Mouse (Mus musculus): ENCODE data around the gene Zdhhc19. TPM values are rescaled to one million over a fixed set of nuclear protein-coding genes. Genes with fewer than 3 reads are reported as not detected.

Gene Zdhhc19
- polyA plus RNA-seq, 1 experiment from 2014 or later, result not detected

DNA sequence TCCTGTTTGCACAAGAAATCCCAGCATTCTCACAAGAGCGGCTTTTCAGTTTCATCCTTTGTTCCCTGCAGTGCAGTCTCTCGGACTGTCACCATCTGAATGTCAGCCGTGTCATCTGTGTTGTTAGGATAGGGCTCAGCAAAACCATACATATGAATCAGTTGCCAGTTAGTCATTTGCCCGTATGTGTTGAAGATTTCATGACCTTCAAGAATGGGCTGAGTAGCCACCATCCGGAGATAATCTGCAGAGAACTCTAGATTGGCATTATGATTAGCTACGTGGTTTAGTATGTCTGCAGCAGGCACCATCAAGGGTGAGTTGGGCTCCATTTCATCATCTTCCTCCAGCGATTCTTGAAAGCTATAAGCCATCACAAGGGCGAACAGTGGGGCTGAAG, 95.5 kb downstream of the Zdhhc19 start:
- DNase-seq (ENCODE audit: low spot score, missing footprints) (peak; percentile 78), ATAC-seq (ENCODE audit: low FRiP score) (no peak)
- Histone ChIP-seq H3K27me3 (ENCODE audit: control insufficient read depth, insufficient read depth, low read length) (no peaks in the 10 kb centered on the region), H3K27ac (ENCODE audit: low read depth, low read length) (no peak overlapping the region), H3K4me1 (ENCODE audit: control insufficient read depth, insufficient read depth, low read length) (no peaks in the 10 kb centered on the region; the same call in 1 of the 2 replicates), H3K4me3 (ENCODE audit: low read depth, low read length) (no peak overlapping the region), H3K36me3 (ENCODE audit: control insufficient read depth, insufficient read depth, low read length) (no peaks in the 10 kb centered on the region), H3K4me2 (no peak overlapping the region), H3K9ac (ENCODE audit: low read length) (no peak overlapping the region), H3K9me3 (ENCODE audit: control insufficient read depth, low read length) (no peaks in the 10 kb centered on the region)
- WGBS, result 72% methylated on average over 8 of the region's 8 CpGs

GRCm38 (mm10) chr16:32593283-32593805, 97.3 kb downstream of the Zdhhc19 start:
- no peaks in the 10 kb centered on the region for H3K36me3 ChIP-seq (ENCODE audit: control insufficient read depth, insufficient read depth, low read length)
- peak; percentile 56 for DNase-seq (ENCODE audit: low spot score, missing footprints)
- WGBS, result 94% methylated on average over 5 of the region's 5 CpGs
- H3K4me1 ChIP-seq (ENCODE audit: control insufficient read depth, insufficient read depth, low read length), result no peaks in the 10 kb centered on the region; the same call in 1 of the 2 replicates
- no peak overlapping the region for H3K4me2 ChIP-seq
- no peaks in the 10 kb centered on the region for H3K27me3 ChIP-seq (ENCODE audit: control insufficient read depth, insufficient read depth, low read length)
- H3K9me3 ChIP-seq (ENCODE audit: control insufficient read depth, low read length), result no peaks in the 10 kb centered on the region
- no peak overlapping the region for H3K9ac ChIP-seq (ENCODE audit: low read length)
- no peak overlapping the region for H3K4me3 ChIP-seq (ENCODE audit: low read depth, low read length)
- ATAC-seq (ENCODE audit: low FRiP score), result no peak
- H3K27ac ChIP-seq (ENCODE audit: low read depth, low read length), result no peak overlapping the region

GRCm38 (mm10) chr16:32593916-32594315, 97.9 kb downstream of the Zdhhc19 start:
- H3K4me1 ChIP-seq (ENCODE audit: control insufficient read depth, insufficient read depth, low read length), result no peaks in the 10 kb centered on the region; the same call in 1 of the 2 replicates
- 86% methylated on average over 5 of the region's 5 CpGs for WGBS
- ATAC-seq (ENCODE audit: low FRiP score) (no peak), DNase-seq (ENCODE audit: low spot score, missing footprints) (peak; percentile 69)
- no peak overlapping the region for H3K27ac ChIP-seq (ENCODE audit: low read depth, low read length)
- no peaks in the 10 kb centered on the region for H3K36me3 ChIP-seq (ENCODE audit: control insufficient read depth, insufficient read depth, low read length)
- H3K4me3 ChIP-seq (ENCODE audit: low read depth, low read length), result no peak overlapping the region
- H3K9me3 ChIP-seq (ENCODE audit: control insufficient read depth, low read length), result no peaks in the 10 kb centered on the region
- no peaks in the 10 kb centered on the region for H3K27me3 ChIP-seq (ENCODE audit: control insufficient read depth, insufficient read depth, low read length)
- no peak overlapping the region for H3K4me2 ChIP-seq
- no peak overlapping the region for H3K9ac ChIP-seq (ENCODE audit: low read length)

DNA sequence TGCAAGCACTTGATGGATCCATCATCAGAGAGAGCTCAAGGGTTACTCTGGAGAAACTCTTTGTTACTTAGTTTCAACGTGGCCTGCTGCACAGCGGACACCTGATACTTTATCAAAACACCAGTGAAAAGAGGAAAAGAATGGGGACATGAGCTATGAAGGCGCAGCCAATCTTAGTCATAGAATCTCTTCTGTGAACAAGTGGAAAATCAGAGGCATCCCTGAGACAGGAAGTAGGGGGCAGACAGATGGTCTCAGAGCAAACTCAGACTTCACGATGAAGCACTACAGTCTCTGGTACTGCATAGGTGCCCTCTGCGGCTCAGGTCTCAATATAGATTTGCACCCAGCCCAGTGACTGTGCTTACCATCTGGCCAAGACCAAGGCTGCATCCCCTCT, 98.6 kb downstream of the Zdhhc19 start:
- WGBS, result 83% methylated on average over 5 of the region's 5 CpGs
- ATAC-seq (ENCODE audit: low FRiP score) (no peak), DNase-seq (ENCODE audit: low spot score, missing footprints) (peak; percentile 2)
- Histone ChIP-seq H3K27me3 (ENCODE audit: control insufficient read depth, insufficient read depth, low read length) (no peaks in the 10 kb centered on the region), H3K4me2 (no peak overlapping the region), H3K9ac (ENCODE audit: low read length) (no peak overlapping the region), H3K27ac (ENCODE audit: low read depth, low read length) (no peak overlapping the region), H3K9me3 (ENCODE audit: control insufficient read depth, low read length) (no peaks in the 10 kb centered on the region), H3K4me1 (ENCODE audit: control insufficient read depth, insufficient read depth, low read length) (no peaks in the 10 kb centered on the region; the same call in 1 of the 2 replicates), H3K36me3 (ENCODE audit: control insufficient read depth, insufficient read depth, low read length) (no peaks in the 10 kb centered on the region), H3K4me3 (ENCODE audit: low read depth, low read length) (no peak overlapping the region)

GRCm38 (mm10) chr16:32595142-32595855, 99.2 kb downstream of the Zdhhc19 start:
- no peaks in the 10 kb centered on the region for H3K36me3 ChIP-seq (ENCODE audit: control insufficient read depth, insufficient read depth, low read length)
- no peak overlapping the region for H3K9ac ChIP-seq (ENCODE audit: low read length)
- no peak overlapping the region for H3K4me3 ChIP-seq (ENCODE audit: low read depth, low read length)
- H3K27ac ChIP-seq (ENCODE audit: low read depth, low read length), result no peak overlapping the region
- 89% methylated on average over 10 of the region's 10 CpGs for WGBS
- no peaks in the 10 kb centered on the region for H3K27me3 ChIP-seq (ENCODE audit: control insufficient read depth, insufficient read depth, low read length)
- no peaks in the 10 kb centered on the region; the same call in 1 of the 2 replicates for H3K4me1 ChIP-seq (ENCODE audit: control insufficient read depth, insufficient read depth, low read length)
- peak; percentile 56 for DNase-seq (ENCODE audit: low spot score, missing footprints)
- no peak for ATAC-seq (ENCODE audit: low FRiP score)
- H3K4me2 ChIP-seq, result no peak overlapping the region
- no peaks in the 10 kb centered on the region for H3K9me3 ChIP-seq (ENCODE audit: control insufficient read depth, low read length)

DNA sequence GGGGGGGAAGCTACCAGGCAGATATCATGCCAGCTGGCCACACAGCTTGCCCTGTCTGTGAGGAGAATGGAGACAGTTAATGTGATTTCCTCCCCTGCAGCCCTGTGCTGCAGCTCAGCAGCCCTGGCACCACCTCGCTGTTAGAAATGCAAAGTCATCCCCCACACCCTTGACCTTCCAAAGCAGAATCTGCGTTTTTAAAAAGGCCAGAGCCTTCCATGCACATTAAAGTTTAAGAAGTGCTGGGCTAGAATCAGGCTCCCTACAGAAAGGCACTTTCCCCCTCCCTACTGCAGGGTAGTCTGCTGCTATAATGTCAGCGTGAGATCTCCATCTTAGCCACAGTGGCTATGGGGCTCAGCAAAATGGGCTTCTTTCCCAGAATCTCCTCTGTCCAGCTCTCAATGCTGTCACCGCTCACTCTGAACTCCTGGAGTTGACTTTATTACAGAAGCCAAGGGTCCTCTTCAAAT, 101.9 kb downstream of the Zdhhc19 start:
- 42% methylated on average over 4 of the region's 4 CpGs for WGBS
- Histone ChIP-seq H3K27me3 (ENCODE audit: control insufficient read depth, insufficient read depth, low read length) (no peaks in the 10 kb centered on the region), H3K9ac (ENCODE audit: low read length) (no peak overlapping the region), H3K9me3 (ENCODE audit: control insufficient read depth, low read length) (no peaks in the 10 kb centered on the region), H3K4me2 (no peak overlapping the region), H3K36me3 (ENCODE audit: control insufficient read depth, insufficient read depth, low read length) (no peaks in the 10 kb centered on the region), H3K27ac (ENCODE audit: low read depth, low read length) (no peak overlapping the region), H3K4me3 (ENCODE audit: low read depth, low read length) (no peak overlapping the region), H3K4me1 (ENCODE audit: control insufficient read depth, insufficient read depth, low read length) (no peaks in the 10 kb centered on the region; the same call in 1 of the 2 replicates)
- DNase-seq (ENCODE audit: low spot score, missing footprints) (no peak), ATAC-seq (ENCODE audit: low FRiP score) (no peak)

GRCm38 (mm10) chr16:32599151-32599550, 103.1 kb downstream of the Zdhhc19 start:
- WGBS, result 91% methylated on average over 1 of the region's 1 CpGs
- Histone ChIP-seq H3K9ac (ENCODE audit: low read length) (no peak overlapping the region), H3K27me3 (ENCODE audit: control insufficient read depth, insufficient read depth, low read length) (no peaks in the 10 kb centered on the region), H3K27ac (ENCODE audit: low read depth, low read length) (no peak overlapping the region), H3K9me3 (ENCODE audit: control insufficient read depth, low read length) (no peaks in the 10 kb centered on the region), H3K36me3 (ENCODE audit: control insufficient read depth, insufficient read depth, low read length) (no peaks in the 10 kb centered on the region), H3K4me2 (no peak overlapping the region), H3K4me1 (ENCODE audit: control insufficient read depth, insufficient read depth, low read length) (no peaks in the 10 kb centered on the region; the same call in 1 of the 2 replicates), H3K4me3 (ENCODE audit: low read depth, low read length) (no peak overlapping the region)
- DNase-seq (ENCODE audit: low spot score, missing footprints) (no peak), ATAC-seq (ENCODE audit: low FRiP score) (no peak)

- H3K27me3 ChIP-seq (ENCODE audit: control insufficient read depth, insufficient read depth, low read length), result no peaks in the 10 kb centered on the region
- ATAC-seq (ENCODE audit: low FRiP score) (no peak), DNase-seq (ENCODE audit: low spot score, missing footprints) (no peak)
- no peak overlapping the region for H3K4me3 ChIP-seq (ENCODE audit: low read depth, low read length)
- WGBS, result 78% methylated on average over 3 of the region's 3 CpGs
- H3K36me3 ChIP-seq (ENCODE audit: control insufficient read depth, insufficient read depth, low read length), result no peaks in the 10 kb centered on the region
- H3K9me3 ChIP-seq (ENCODE audit: control insufficient read depth, low read length), result no peaks in the 10 kb centered on the region
- no peak overlapping the region for H3K9ac ChIP-seq (ENCODE audit: low read length)
- no peak overlapping the region for H3K4me2 ChIP-seq
- H3K27ac ChIP-seq (ENCODE audit: low read depth, low read length), result no peak overlapping the region
- H3K4me1 ChIP-seq (ENCODE audit: control insufficient read depth, insufficient read depth, low read length), result no peaks in the 10 kb centered on the region; the same call in 1 of the 2 replicates
Measured at GRCm38 (mm10) chr16:32602193-32602685, 106.2 kb downstream of the Zdhhc19 start.
